20 mouse cellular contexts compared by ENCODE assay signal in genomic region chr17:50209831-50210230, GRCm38 (mm10). TPM values are rescaled to one million over a fixed set of nuclear protein-coding genes. Genes with fewer than 3 reads are reported as not detected.
DNase-seq lines count a peak whose midpoint lies in the region; ATAC-seq and TF ChIP-seq lines count a peak whose summit lies in the region.
"Had no signal": no experiment of that assay in that cellular context is flagged by ENCODE, and none has a peak within 500 bp of the region (broad histone marks: within the 10 kb centered on the region; RNA-seq: fewer than 3 reads in every experiment).

No protein-coding gene starts in this region.

- H3K27me3 ChIP-seq in MEL (ENCODE audit: control insufficient read depth in 1 of 2, insufficient read depth in 2 of 2, low read length in 2 of 2), result no peaks in the 10 kb centered on the region
- no peaks in the 10 kb centered on the region for H3K27me3 ChIP-seq in splenic B cell, adult 2 months (ENCODE audit: control insufficient read depth, insufficient read depth, low read length, poor library complexity, severe bottlenecking)
- H3K27me3 ChIP-seq in midbrain, embryonic 15.5 days (replicated peaks), result no peaks in the 10 kb centered on the region
- H3K27me3 ChIP-seq in embryonic facial prominence, embryonic 10.5 days (replicated peaks; ENCODE audit: low read depth, poor library complexity, severe bottlenecking), result no peaks in the 10 kb centered on the region
- H3K27me3 ChIP-seq: embryonic facial prominence, embryonic 15.5 days; forebrain, embryonic 15.5 days; heart, embryonic 12.5 days; intestine, embryonic 15.5 days had no signal

- TF ChIP-seq EP300 in MEL (IDR thresholded peaks at IDR 0.05; ENCODE audit: low read depth in 1 of 2, low read length in 2 of 2), result no peak

- no peak overlapping the region for H3K9ac ChIP-seq in MEL (ENCODE audit: control insufficient read depth, low read depth, low read length, poor library complexity, severe bottlenecking)
- H3K9ac ChIP-seq in midbrain, embryonic 15.5 days, result no peak overlapping the region
- H3K9ac ChIP-seq: embryonic facial prominence, embryonic 15.5 days; forebrain, embryonic 15.5 days; heart, embryonic 12.5 days; hindbrain, embryonic 14.5 days; intestine, embryonic 15.5 days had no signal

- no peak overlapping the region for H3K27ac ChIP-seq in MEL (ENCODE audit: control insufficient read depth, low read depth, low read length)
- no peak overlapping the region for H3K27ac ChIP-seq in midbrain, embryonic 15.5 days
- no peak overlapping the region for H3K27ac ChIP-seq in embryonic facial prominence, embryonic 10.5 days (replicated peaks)
- H3K27ac ChIP-seq: embryonic facial prominence, embryonic 15.5 days; forebrain, embryonic 15.5 days; hindbrain, embryonic 10.5 days; hindbrain, embryonic 14.5 days; intestine, embryonic 15.5 days had no signal

- TF ChIP-seq CTCF in MEL (IDR thresholded peaks at IDR 0.05 in 2 of 3, conservative IDR thresholded peaks at IDR 0.05 in 1 of 3; ENCODE audit: control insufficient read depth in 1 of 3, insufficient read depth in 1 of 3, low read depth in 2 of 3, low read length in 3 of 3, poor library complexity in 1 of 3, severe bottlenecking in 1 of 3), result no peak

- H3K36me3 ChIP-seq in MEL (ENCODE audit: control insufficient read depth in 1 of 2, insufficient read depth in 2 of 2, low read length in 2 of 2), result peaks cover 0 to 5% of the 10 kb centered on the region in 2 experiments; a peak in 2 of 4 replicates
- no peaks in the 10 kb centered on the region for H3K36me3 ChIP-seq in splenic B cell, adult 2 months (ENCODE audit: control insufficient read depth, insufficient read depth, low read length, poor library complexity, severe bottlenecking)
- no peaks in the 10 kb centered on the region for H3K36me3 ChIP-seq in midbrain, embryonic 15.5 days (replicated peaks)
- no peaks in the 10 kb centered on the region for H3K36me3 ChIP-seq in embryonic facial prominence, embryonic 10.5 days (replicated peaks)
- H3K36me3 ChIP-seq: embryonic facial prominence, embryonic 15.5 days; forebrain, embryonic 15.5 days; G1E; heart, embryonic 12.5 days; hindbrain, embryonic 10.5 days; intestine, embryonic 15.5 days had no signal

- no peak overlapping the region for H3K4me3 ChIP-seq in MEL (ENCODE audit: control insufficient read depth in 1 of 2, insufficient read depth in 1 of 2, low read depth in 2 of 2, low read length in 2 of 2)
- no peak overlapping the region for H3K4me3 ChIP-seq in midbrain, embryonic 15.5 days
- no peak overlapping the region for H3K4me3 ChIP-seq in embryonic facial prominence, embryonic 10.5 days
- H3K4me3 ChIP-seq: embryonic facial prominence, embryonic 15.5 days; forebrain, embryonic 15.5 days; heart, embryonic 12.5 days; hindbrain, embryonic 10.5 days; intestine, embryonic 15.5 days had no signal

- TF ChIP-seq POLR2A in MEL (IDR thresholded peaks at IDR 0.05; ENCODE audit: control insufficient read depth in 1 of 2, insufficient read depth in 1 of 2, low read depth in 1 of 2, low read length in 2 of 2, poor library complexity in 1 of 2), result no peak

- no peaks in the 10 kb centered on the region; the same call in 1 of the 2 replicates for H3K9me3 ChIP-seq in MEL (replicated peaks; ENCODE audit: insufficient read depth, low read length)
- H3K9me3 ChIP-seq in midbrain, embryonic 15.5 days, result no peaks in the 10 kb centered on the region
- H3K9me3 ChIP-seq in embryonic facial prominence, embryonic 10.5 days, result no peaks in the 10 kb centered on the region
- H3K9me3 ChIP-seq: embryonic facial prominence, embryonic 15.5 days; forebrain, embryonic 15.5 days; heart, embryonic 12.5 days; hindbrain, embryonic 10.5 days; intestine, embryonic 15.5 days had no signal

- no peak for TF ChIP-seq RAD21 in MEL (IDR thresholded peaks at IDR 0.05; ENCODE audit: low read depth, low read length)

- 87% methylated on average over 6 of the region's 6 CpGs for WGBS in midbrain, embryonic 15.5 days
- 90% methylated on average over 6 of the region's 6 CpGs for WGBS in embryonic facial prominence, embryonic 10.5 days

- H3K4me1 ChIP-seq in MEL (ENCODE audit: control insufficient read depth in 1 of 2, insufficient read depth in 2 of 2, low read length in 2 of 2), result peaks cover 2 to 19% of the 10 kb centered on the region in 2 experiments; a peak in 3 of 4 replicates
- H3K4me1 ChIP-seq in midbrain, embryonic 15.5 days, result no peaks in the 10 kb centered on the region
- no peaks in the 10 kb centered on the region for H3K4me1 ChIP-seq in embryonic facial prominence, embryonic 10.5 days
- H3K4me1 ChIP-seq: embryonic facial prominence, embryonic 15.5 days; forebrain, embryonic 15.5 days; heart, embryonic 12.5 days; hindbrain, embryonic 10.5 days; intestine, embryonic 15.5 days had no signal

- no peak for ATAC-seq in midbrain, embryonic 15.5 days (replicated peaks)
- ATAC-seq: forebrain, embryonic 15.5 days; intestine, embryonic 15.5 days; Patski had no signal

- DNase-seq in A20 (ENCODE audit: low read depth, low spot score) (peak; percentile 78), MEL (ENCODE audit: low read depth, low spot score) (peak; percentile 36), adipocyte (ENCODE audit: low spot score) (peak; percentile 12)
- peak; percentile 17 for DNase-seq in splenic B cell, adult 2 months (ENCODE audit: low read depth, low spot score)
- no peak for DNase-seq in cerebellum, adult 8-10 months
- no peak for DNase-seq in gastrocnemius, postnatal 10 days
- no peak for DNase-seq in embryonic facial prominence, embryonic 10.5 days (ENCODE audit: low spot score)
- DNase-seq: adrenal gland, postnatal 25 days; cerebellum, adult 18-20 months; cerebellum, postnatal 10 days; gastrocnemius, postnatal 25 days had no signal

- no peaks in the 10 kb centered on the region for H3K79me2 ChIP-seq in MEL (ENCODE audit: control insufficient read depth, insufficient read depth, low read length, poor library complexity)

- no peak overlapping the region for H3K4me2 ChIP-seq in midbrain, embryonic 15.5 days
- H3K4me2 ChIP-seq: embryonic facial prominence, embryonic 15.5 days; forebrain, embryonic 15.5 days; heart, embryonic 12.5 days; hindbrain, embryonic 14.5 days; intestine, embryonic 15.5 days had no signal

TF ChIP-seq in MEL, 35 proteins besides CTCF, POLR2A, EP300 and RAD21:
- peak; percentile 76 for TF ChIP-seq USF1 (IDR thresholded peaks at IDR 0.05; ENCODE audit: low read depth, low read length)
- no peak for TF ChIP-seq E2F4 (IDR thresholded peaks at IDR 0.05; ENCODE audit: borderline replicate concordance, low read depth, low read length)
- TF ChIP-seq USF2 (IDR thresholded peaks at IDR 0.05; ENCODE audit: borderline replicate concordance in 1 of 2, insufficient read depth in 1 of 2, low read depth in 1 of 2, low read length in 2 of 2), result 0 out of 4 replicates have a peak, but pooled peaks of 1 of the 2 experiments have one; percentile 11
TF ChIP-seq in MEL: peak in this region for 2.

RNA-seq across cellular contexts. Expression of gene Rftn1, which starts 19.4 kb away (rescaled TPM):
- total RNA-seq in MEL (2012; rRNA removed), result 69.1 and 70.2 TPM in 2 replicates
- 10 to 100 TPM in 1 of 2 experiments, not detected in 1; 76.1 TPM for polyA plus RNA-seq in MEL (2012; ENCODE audit: insufficient read depth in 1 of 2, insufficient read length in 2 of 2, low read depth in 1 of 2, low replicate concordance in 2 of 2, missing spikeins in 1 of 2)
- 10 to 100 TPM; 57.9 to 62.0 TPM for total RNA-seq in gastrocnemius, postnatal 10 days (2021)
- polyA plus RNA-seq in midbrain, embryonic 15.5 days (2015; fragmentation: Nextera tagmentation; extraction: Ambion mirVana), result 20.9 and 27.4 TPM in 2 replicates
- 4.4 and 6.6 TPM in 2 replicates for polyA plus RNA-seq in embryonic facial prominence, embryonic 10.5 days (2016; fragmentation: Nextera tagmentation; extraction: Ambion mirVana)
- total RNA-seq: G1E had no signal
- polyA plus RNA-seq: G1E had no signal

Comparison
In these comparisons a context has a peak if more than half of its experiments do, and no peak if none do; other contexts are left out.
1. DNase-seq: peak in A20 (single experiment), MEL (single experiment), adipocyte (single experiment) and splenic B cell, adult 2 months (single experiment); none in cerebellum, adult 8-10 months (single experiment), gastrocnemius, postnatal 10 days (single experiment) and embryonic facial prominence, embryonic 10.5 days (single experiment).